Mouse (Mus musculus) midbrain, embryonic 14.5 days (tissue): ENCODE results near the gene Snapc4. TPM values are rescaled to one million over a fixed set of nuclear protein-coding genes. Genes with fewer than 3 reads are reported as not detected.
"Not testable (repeated sequence)": the region's sequence is repeated elsewhere in the genome, so short reads cannot be mapped to it uniquely, and the experiment has no call there.

Source experiments
- ATAC-seq: fragments of 200-750 bp; cut with Nextera tagmentation; 2 replicates; pipeline ENCODE4 v1.8.0; 2017; ENCODE audit warnings: moderate number of reproducible peaks, moderate library complexity; ENCODE audit not compliant: low FRiP score, low TSS enrichment
- DNase-seq: peaks from one replicate; pipeline ENCODE4 v3.0.0-alpha.2; 2015
- H3K27ac ChIP-seq: fragments of 300-500 bp; sonication (generic); replicated peaks from 2 replicates; pipeline ENCODE4 v1.5.1; 2014; ENCODE audit warnings: mild to moderate bottlenecking, low read depth, low read length, moderate library complexity
- H3K27me3 ChIP-seq: fragments of 300-500 bp; sonication (generic); 2 replicates; pipeline ENCODE4 v1.6.1; 2014; ENCODE audit warnings: low read length, control low read depth, mixed read lengths; ENCODE audit not compliant: control insufficient read depth, insufficient read depth
- H3K36me3 ChIP-seq: fragments of 300-500 bp; sonication (generic); 2 replicates; pipeline ENCODE4 v1.6.1; 2014; ENCODE audit warnings: low read length, control low read depth; ENCODE audit not compliant: control insufficient read depth, insufficient read depth
- H3K4me1 ChIP-seq: fragments of 300-500 bp; sonication (generic); 2 replicates; pipeline ENCODE4 v1.6.1; 2014; ENCODE audit warnings: mild to moderate bottlenecking, antibody characterized with exemption, low read length, control low read depth; ENCODE audit not compliant: control insufficient read depth, insufficient read depth
- H3K4me2 ChIP-seq: fragments of 300-500 bp; sonication (generic); 2 replicates; pipeline ENCODE4 v1.6.1; 2014; ENCODE audit warnings: mild to moderate bottlenecking, low read length, moderate library complexity
- H3K4me3 ChIP-seq: fragments of 300-500 bp; sonication (generic); replicated peaks from 2 replicates; pipeline ENCODE4 v1.5.1; 2014; ENCODE audit warnings: low read depth, low read length
- H3K9ac ChIP-seq: fragments of 300-500 bp; sonication (generic); replicated peaks from 2 replicates; pipeline ENCODE4 v1.6.1; 2014; ENCODE audit warnings: mild to moderate bottlenecking, low read length, moderate library complexity
- H3K9me3 ChIP-seq: fragments of 300-500 bp; sonication (generic); 2 replicates; pipeline ENCODE4 v1.6.1; 2016; ENCODE audit warnings: low read length, control low read depth, mixed read lengths; ENCODE audit not compliant: control insufficient read depth
- WGBS: fragments of 180-500 bp; shearing (Covaris S2); extraction: QIAGEN DNeasy Blood & Tissue Kit; methylation state at CpG from one replicate; pipeline ENCODE4 v1.1.7; 2014; 5-methylcytosine and 5-hydroxymethylcytosine counted together
- polyA plus RNA-seq: library from polyadenylated mRNA; unstranded; fragments of >200 nt; fragmentation: Nextera tagmentation; extraction: Ambion mirVana; gene quantifications from 2 replicates; pipeline ENCODE4 v1.2.1, GENCODE M21; 2014

Gene Snapc4
- polyA plus RNA-seq, 1 experiment from 2014 or later = 25.3 TPM

DNA sequence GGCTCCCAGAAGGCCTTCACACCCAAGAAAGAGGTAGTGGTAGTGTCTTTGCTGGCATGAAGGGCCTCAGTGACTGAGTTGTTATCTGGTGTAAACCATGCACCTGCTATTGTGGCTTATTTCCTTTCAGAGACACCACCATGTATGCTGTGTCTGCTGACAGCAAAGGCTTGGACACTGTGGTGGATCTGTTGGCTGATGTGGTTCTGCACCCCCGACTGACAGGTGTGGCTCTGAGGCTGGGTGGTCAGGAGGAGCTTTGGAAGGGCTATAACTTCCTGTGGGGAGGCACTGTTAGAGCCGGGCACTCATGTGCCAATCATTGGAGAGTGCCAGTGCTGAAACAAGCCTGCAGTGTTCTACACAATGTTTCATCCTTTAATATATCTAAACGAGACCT lies 10.5 kb upstream of the Snapc4 start:
- Histone ChIP-seq H3K9me3 (no peaks in the 10 kb centered on the region), H3K27me3 (no peaks in the 10 kb centered on the region), H3K9ac (no peak overlapping the region), H3K4me3 (no peak overlapping the region), H3K4me1 (peaks cover 12% of the 10 kb centered on the region), H3K4me2 (peak overlapping the region; percentile 27; the same call in 1 of the 2 replicates), H3K27ac (no peak overlapping the region), H3K36me3 (peaks cover 77% of the 10 kb centered on the region)
- ATAC-seq (no peak), DNase-seq (no peak)
- 87% methylated on average over 3 of the region's 3 CpGs for WGBS

DNA sequence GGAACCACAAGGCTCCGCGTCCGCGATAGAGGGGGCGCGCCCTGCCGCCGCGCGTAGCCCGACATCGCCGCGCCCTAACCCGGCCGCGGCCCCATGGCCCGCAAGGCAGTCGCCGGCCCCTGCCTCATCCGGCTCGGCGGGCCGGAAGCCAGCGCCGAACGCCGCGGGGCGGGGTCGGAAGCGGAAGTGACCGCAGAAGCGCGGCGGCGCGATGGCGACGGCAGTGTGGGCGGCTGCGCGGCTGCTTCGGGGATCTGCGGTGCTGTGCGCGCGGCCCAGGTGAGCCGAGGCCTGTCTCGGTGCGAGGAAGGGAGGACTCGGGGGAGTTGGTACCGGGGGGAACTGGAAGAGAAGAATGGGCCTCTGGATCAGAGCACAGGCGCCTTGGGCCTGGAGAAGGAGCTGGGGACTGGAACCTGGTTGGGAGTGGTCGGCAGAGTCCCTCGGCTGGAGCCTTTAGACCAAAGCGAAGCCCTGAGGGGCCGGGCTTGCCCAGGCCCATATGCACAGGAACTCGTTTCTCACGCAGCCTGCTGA lies 8.8 kb upstream of the Snapc4 start, which contains the start of the genes Entr1 and Pmpca:
Entr1 (minus strand) TSS at position 163 of the 537 bp plus-strand sequence.
Pmpca (plus strand) TSS at position 186 of the 537 bp plus-strand sequence.
- peak; percentile 96 for DNase-seq
- Histone ChIP-seq H3K27me3 (no peaks in the 10 kb centered on the region), H3K9ac (peak within 1 kb of the TSS; percentile 92), H3K9me3 (no peaks in the 10 kb centered on the region), H3K4me2 (peak within 1 kb of the TSS; percentile 98), H3K36me3 (peaks cover 77% of the 10 kb centered on the region), H3K4me1 (peaks cover 12% of the 10 kb centered on the region), H3K27ac (peak within 1 kb of the TSS; percentile 77), H3K4me3 (peak within 1 kb of the TSS; percentile 97)
- peak; percentile 91 for ATAC-seq
- WGBS = under 1% methylated on average over 60 of the region's 60 CpGs

DNA sequence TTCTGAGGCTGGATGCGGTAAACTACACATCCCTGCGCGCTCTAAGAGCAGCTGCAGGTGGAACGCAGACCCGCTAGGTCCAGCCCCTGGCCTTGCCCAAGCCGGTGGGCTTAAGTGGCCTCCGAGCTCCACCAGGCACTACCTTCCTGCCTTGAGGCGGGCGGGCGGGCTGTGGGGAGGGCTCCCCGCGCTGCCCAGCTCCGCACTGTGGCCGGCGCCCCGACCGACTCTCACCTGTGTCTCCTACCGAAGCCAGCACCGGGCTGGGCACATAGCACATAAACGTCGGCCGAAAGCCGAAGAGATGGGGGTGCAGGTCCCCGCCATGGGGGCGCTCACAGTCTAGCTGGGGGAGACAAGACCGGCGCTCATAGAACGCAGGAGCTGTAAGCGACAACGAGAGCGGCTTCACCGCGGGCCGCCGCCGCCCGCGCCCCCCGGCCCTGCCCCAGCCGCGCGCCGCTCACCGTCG lies 8.3 kb upstream of the Snapc4 start:
- WGBS = under 1% methylated on average over 44 of the region's 45 CpGs
- peak overlapping the region; percentile 77 for H3K27ac ChIP-seq
- H3K4me3 ChIP-seq = peak overlapping the region; percentile 97
- no peaks in the 10 kb centered on the region for H3K9me3 ChIP-seq
- H3K9ac ChIP-seq = peak overlapping the region; percentile 92
- peaks cover 77% of the 10 kb centered on the region for H3K36me3 ChIP-seq
- no peaks in the 10 kb centered on the region for H3K27me3 ChIP-seq
- peak overlapping the region; percentile 98 for H3K4me2 ChIP-seq
- DNase-seq (peak; percentile 18), ATAC-seq (peak; percentile 57)
- H3K4me1 ChIP-seq = peaks cover 12% of the 10 kb centered on the region

DNA sequence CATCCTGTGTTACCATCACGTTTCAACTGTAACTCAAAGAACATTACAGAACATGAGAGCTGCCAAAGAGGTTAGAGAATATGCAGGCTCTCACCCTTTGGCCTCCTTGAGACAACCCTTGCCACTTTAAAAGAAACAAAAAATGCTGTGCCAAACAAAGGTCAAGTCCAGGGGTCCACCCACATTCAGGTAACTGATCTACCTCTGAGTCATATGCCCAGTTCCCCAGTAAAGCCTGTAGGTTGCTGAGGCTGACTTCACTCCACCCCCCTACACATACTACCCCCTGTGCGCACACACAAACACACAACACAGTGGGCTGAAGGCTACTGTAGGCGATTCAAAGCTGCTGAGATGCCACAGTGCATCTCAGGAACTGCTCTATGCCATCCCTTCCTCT lies 7.3 kb upstream of the Snapc4 start:
- peak overlapping the region; percentile 98 for H3K4me2 ChIP-seq
- no peaks in the 10 kb centered on the region for H3K9me3 ChIP-seq
- no peak for DNase-seq
- H3K4me3 ChIP-seq = peak overlapping the region; percentile 97; the same call in 1 of the 2 replicates
- no peaks in the 10 kb centered on the region for H3K27me3 ChIP-seq
- H3K9ac ChIP-seq = no peak overlapping the region
- peaks cover 12% of the 10 kb centered on the region for H3K4me1 ChIP-seq
- H3K36me3 ChIP-seq = peaks cover 77% of the 10 kb centered on the region
- no peak overlapping the region for H3K27ac ChIP-seq
- WGBS = 94% methylated on average over 3 of the region's 3 CpGs
- ATAC-seq = no peak

DNA sequence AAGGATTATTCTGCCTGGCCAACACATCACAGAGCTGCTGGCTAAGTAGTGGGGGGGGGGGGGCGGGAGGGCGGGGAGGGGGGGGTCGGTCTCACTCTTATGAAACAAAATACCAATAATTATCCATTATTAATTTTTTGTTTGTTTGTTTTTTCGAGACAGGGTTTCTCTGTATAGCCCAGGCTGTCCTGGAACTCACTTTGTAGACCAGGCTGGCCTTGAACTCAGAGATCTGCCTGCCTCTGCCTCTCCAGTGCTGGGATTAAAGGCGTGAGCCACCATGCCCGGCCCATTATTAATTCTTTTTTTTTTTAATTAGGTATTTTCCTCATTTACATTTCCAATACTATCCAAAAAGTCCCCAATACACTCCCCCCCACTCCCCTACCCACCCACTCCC lies 418 bp upstream of the Snapc4 start:
- not testable (repeated sequence) for DNase-seq, H3K9me3 ChIP-seq, H3K4me1 ChIP-seq, H3K27me3 ChIP-seq, ATAC-seq
- H3K9ac ChIP-seq = peak overlapping the region; percentile 78
- H3K27ac ChIP-seq = peak overlapping the region; percentile 70; the same call in 1 of the 2 replicates
- WGBS = 31% methylated on average over 6 of the region's 6 CpGs
- H3K36me3 ChIP-seq = peaks cover 71% of the 10 kb centered on the region
- H3K4me2 ChIP-seq = peak overlapping the region; percentile 91
- peak overlapping the region; percentile 77 for H3K4me3 ChIP-seq

DNA sequence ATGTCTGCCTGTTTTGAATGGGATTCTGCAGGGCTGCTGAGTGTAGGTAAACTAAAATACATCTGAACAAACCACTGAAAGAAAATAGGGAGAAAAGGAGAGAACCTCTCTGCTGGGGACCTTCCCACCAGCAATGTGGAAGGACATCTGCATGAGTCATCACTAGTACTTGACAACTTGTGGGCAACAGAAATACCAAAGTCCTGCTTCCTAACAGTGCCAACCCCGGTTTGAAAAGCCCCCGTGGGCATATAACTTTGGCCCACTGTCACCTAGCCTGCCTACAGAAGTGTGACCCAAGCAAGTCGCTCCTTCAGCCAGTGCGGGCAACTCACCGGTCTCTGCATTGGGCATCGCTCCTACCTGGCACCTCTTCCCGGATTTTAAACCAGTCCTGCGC lies 8.1 kb downstream of the Snapc4 start:
- Histone ChIP-seq H3K9ac (no peak overlapping the region), H3K27me3 (no peaks in the 10 kb centered on the region), H3K9me3 (no peaks in the 10 kb centered on the region), H3K27ac (no peak overlapping the region), H3K4me1 (no peaks in the 10 kb centered on the region), H3K4me2 (no peak overlapping the region), H3K4me3 (no peak overlapping the region), H3K36me3 (peaks cover 98% of the 10 kb centered on the region)
- no peak for DNase-seq
- WGBS = 96% methylated on average over 8 of the region's 8 CpGs
- ATAC-seq = no peak

DNA sequence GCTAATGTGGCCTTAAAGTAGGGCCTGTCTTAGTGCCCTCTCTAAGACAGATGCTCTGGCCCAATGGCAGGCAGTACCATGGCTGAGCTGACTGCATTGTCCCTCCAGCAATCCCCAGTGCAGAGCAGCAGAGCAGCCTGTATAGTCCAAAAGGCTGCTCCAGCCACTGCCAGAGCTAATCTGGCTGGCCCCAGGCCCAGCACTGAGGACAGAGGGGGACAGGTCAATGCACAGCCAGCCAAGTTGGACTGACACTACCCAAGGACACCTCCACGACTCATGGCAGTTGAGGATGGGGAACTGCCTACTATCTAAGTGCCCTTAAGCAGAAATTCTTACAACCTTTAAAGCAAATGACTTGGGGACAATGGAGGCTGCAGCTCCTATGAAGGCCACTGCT lies 11.9 kb downstream of the Snapc4 start:
- Histone ChIP-seq H3K27me3 (no peaks in the 10 kb centered on the region), H3K4me2 (no peak overlapping the region), H3K27ac (no peak overlapping the region), H3K4me1 (no peaks in the 10 kb centered on the region), H3K9ac (no peak overlapping the region), H3K36me3 (peaks cover 97% of the 10 kb centered on the region), H3K4me3 (no peak overlapping the region), H3K9me3 (no peaks in the 10 kb centered on the region)
- 94% methylated on average over 1 of the region's 1 CpGs for WGBS
- DNase-seq = no peak
- no peak for ATAC-seq

DNA sequence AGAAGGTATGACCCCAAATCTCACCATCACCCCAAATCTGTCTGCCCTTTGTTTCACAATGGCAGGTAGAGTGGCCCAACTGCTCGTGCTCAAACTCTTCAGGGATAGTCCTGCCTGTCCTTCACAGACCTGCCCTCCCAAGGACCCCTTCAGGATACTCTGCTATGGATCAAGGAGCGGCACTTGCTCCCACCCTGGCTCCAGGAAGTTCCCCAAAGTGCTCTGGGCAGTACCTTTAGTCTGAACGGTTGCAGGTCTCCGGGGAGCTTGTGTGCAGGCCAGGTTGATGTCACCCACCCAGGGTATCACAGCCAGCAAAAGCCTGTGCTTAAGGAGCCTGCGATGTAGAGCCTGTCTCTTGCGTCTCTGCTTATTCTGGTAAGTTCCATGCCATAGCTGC lies 12.5 kb downstream of the Snapc4 start:
- Histone ChIP-seq H3K4me2 (no peak overlapping the region), H3K36me3 (peaks cover 96% of the 10 kb centered on the region), H3K4me1 (no peaks in the 10 kb centered on the region), H3K27me3 (no peaks in the 10 kb centered on the region), H3K9me3 (no peaks in the 10 kb centered on the region), H3K4me3 (no peak overlapping the region), H3K27ac (no peak overlapping the region), H3K9ac (no peak overlapping the region)
- DNase-seq = no peak
- WGBS = 94% methylated on average over 6 of the region's 6 CpGs
- ATAC-seq = no peak
